Mouse (Mus musculus): ENCODE data around the gene Cyp3a13.

- TF ChIP-seq CTCF (IDR thresholded peaks at IDR 0.05; ENCODE audit: insufficient read depth, low read depth, low read length): no peak
- TF ChIP-seq POLR2A (IDR thresholded peaks at IDR 0.05; ENCODE audit: insufficient read depth, low read depth, low read length): no peak
These were observed 19.5 kb upstream of the Cyp3a13 start for GRCm38 (mm10) chr5:137940948-137941347.

Data from olfactory bulb, adult 2 months (tissue).